Mouse (Mus musculus) granulocyte monocyte progenitor cell, adult 5-6 weeks (primary cell): Measurements from ENCODE around the gene Rab17. TPM values are rescaled to one million over a fixed set of nuclear protein-coding genes. Genes with fewer than 3 reads are reported as not detected.

Experiments
- ATAC-seq: replicated peaks from 2 replicates; pipeline ENCODE4 v1.8.0; 2016; ENCODE audit warnings: mild to moderate bottlenecking, moderate TSS enrichment, inconsistent platforms; ENCODE audit not compliant: poor library complexity, severe bottlenecking
- total RNA-seq, 2 experiments: library from RNA; stranded (forward) in 1 of 2; stranded (reverse) in 1 of 2; fragments of 200-712, 200-1000 nt in 1 of 2; fragments of >200 nt in 1 of 2; fragmentation: Nextera tagmentation in 1 of 2; gene quantifications; 2 replicates each; pipeline ENCODE4 v1.2.3; 2014 to 2017

Rab17 gene
- total RNA-seq, 2 experiments from 2014 or later, result 2.0 TPM; not detected in 1

- no peak for ATAC-seq
Measured at GRCm38 (mm10) chr1:90997641-90998040, 28.2 kb upstream of the Rab17 start.

GRCm38 (mm10) chr1:90997136-90997535 is 27.7 kb upstream of the Rab17 start:
- ATAC-seq, result no peak

GRCm38 (mm10) chr1:90995916-90996315 is 26.5 kb upstream of the Rab17 start:
- no peak for ATAC-seq

- ATAC-seq, result no peak
Measured at GRCm38 (mm10) chr1:90981346-90981745, 11.9 kb upstream of the Rab17 start.

- ATAC-seq, result no peak
Measured at GRCm38 (mm10) chr1:90980638-90981330, 11.3 kb upstream of the Rab17 start.

GRCm38 (mm10) chr1:90975960-90976359 is 6.5 kb upstream of the Rab17 start:
- no peak for ATAC-seq

- peak; percentile 85 for ATAC-seq
Measured at GRCm38 (mm10) chr1:90974906-90975649, 5.6 kb upstream of the Rab17 start.

GRCm38 (mm10) chr1:90973574-90973911 is 4.1 kb upstream of the Rab17 start:
- no peak for ATAC-seq

GRCm38 (mm10) chr1:90972911-90973573 is 3.6 kb upstream of the Rab17 start:
- peak; percentile 77 for ATAC-seq

GRCm38 (mm10) chr1:90969881-90970390 is 475 bp upstream of the Rab17 start:
- ATAC-seq, result no peak

- no peak for ATAC-seq
Measured at GRCm38 (mm10) chr1:90968649-90969048, 812 bp downstream of the Rab17 start.

- ATAC-seq, result no peak
Measured at GRCm38 (mm10) chr1:90967583-90967982, 1.9 kb downstream of the Rab17 start.

GRCm38 (mm10) chr1:90962994-90963393 is 6.5 kb downstream of the Rab17 start:
- no peak for ATAC-seq

- ATAC-seq, result no peak
Measured at GRCm38 (mm10) chr1:90962526-90962925, 6.9 kb downstream of the Rab17 start.

GRCm38 (mm10) chr1:90956245-90957096 is 13.0 kb downstream of the Rab17 start:
- peak; percentile 76 for ATAC-seq

GRCm38 (mm10) chr1:90953688-90954087 is 15.8 kb downstream of the Rab17 start:
- no peak for ATAC-seq

GRCm38 (mm10) chr1:90952808-90953207 is 16.7 kb downstream of the Rab17 start, which contains the start of gene Prlh:
Prlh (plus strand) TSS chr1:90953108.
- no peak for ATAC-seq

- no peak for ATAC-seq
Measured at GRCm38 (mm10) chr1:90951670-90952069, 17.8 kb downstream of the Rab17 start.

- ATAC-seq, result no peak
Measured at GRCm38 (mm10) chr1:90949309-90949708, 20.2 kb downstream of the Rab17 start.

- ATAC-seq, result no peak
Measured at GRCm38 (mm10) chr1:90947252-90947651, 22.2 kb downstream of the Rab17 start.
